Mouse (Mus musculus): ENCODE measurements around the gene Prl3d2. TPM values are rescaled to one million over a fixed set of nuclear protein-coding genes. Genes with fewer than 3 reads are reported as not detected.
"Not testable (repeated sequence)": the region's sequence is repeated elsewhere in the genome, so short reads cannot be mapped to it uniquely, and the experiment has no call there.

The Prl3d2 gene
- not detected in 2 replicates for polyA plus RNA-seq (2014; fragmentation: Nextera tagmentation; extraction: Ambion mirVana)

- not testable (repeated sequence) for H3K27ac ChIP-seq; H3K9ac ChIP-seq; DNase-seq (ENCODE audit: low spot score); H3K9me3 ChIP-seq (ENCODE audit: control insufficient read depth, low read length); H3K4me2 ChIP-seq (replicated peaks); H3K4me3 ChIP-seq (replicated peaks; ENCODE audit: low read length); H3K27me3 ChIP-seq (ENCODE audit: control insufficient read depth, insufficient read depth, low read length); ATAC-seq (ENCODE audit: low FRiP score); H3K4me1 ChIP-seq (replicated peaks; ENCODE audit: control insufficient read depth, insufficient read depth, low read length); H3K36me3 ChIP-seq (replicated peaks; ENCODE audit: control insufficient read depth, insufficient read depth)
- 94% methylated on average over 3 of the region's 4 CpGs for WGBS
Measured at GRCm38 (mm10) chr13:27121398-27121797, at the start of gene Prl3d2. Gene Prl3d2 (plus strand): TSS chr13:27121698.

DNA sequence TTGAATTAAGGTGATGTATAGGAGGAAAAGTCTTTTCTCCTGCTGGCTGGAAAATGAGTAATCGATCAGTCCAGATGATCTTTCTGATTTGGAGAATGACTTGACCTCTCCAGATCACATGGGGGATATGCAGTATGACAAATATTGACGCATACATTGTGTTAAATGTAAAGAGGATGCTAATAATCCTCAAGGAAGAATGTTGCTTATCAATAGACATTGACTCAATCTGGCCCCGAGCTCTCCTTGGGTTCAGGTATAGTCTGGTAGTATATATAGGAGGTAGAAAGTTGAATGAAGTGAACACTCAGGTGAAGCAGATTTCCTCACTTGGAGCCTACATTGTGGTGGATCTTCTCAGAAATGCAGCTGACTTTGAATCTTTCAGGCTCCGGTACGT, 27.6 kb upstream of the Prl3d2 start, which contains the start of gene Prl3d1:
Gene Prl3d1, plus strand, starts transcription at position 301 of the 400 bp plus-strand sequence.
- not testable (repeated sequence) for DNase-seq (ENCODE audit: low spot score); H3K9me3 ChIP-seq (ENCODE audit: control insufficient read depth, low read length)
- WGBS = 93% methylated on average over 5 of the region's 5 CpGs

GRCm38 (mm10) chr13:27148264-27148663, 26.8 kb downstream of the Prl3d2 start:
- no peaks in the 10 kb centered on the region for H3K27me3 ChIP-seq (ENCODE audit: control insufficient read depth, insufficient read depth, low read length)
- H3K4me3 ChIP-seq (replicated peaks; ENCODE audit: low read length) = no peak overlapping the region
- no peaks in the 10 kb centered on the region for H3K36me3 ChIP-seq (replicated peaks; ENCODE audit: control insufficient read depth, insufficient read depth)
- DNase-seq (ENCODE audit: low spot score) (no peak), ATAC-seq (ENCODE audit: low FRiP score) (no peak)
- H3K27ac ChIP-seq = no peak overlapping the region
- H3K4me2 ChIP-seq (replicated peaks) = no peak overlapping the region
- H3K9me3 ChIP-seq (ENCODE audit: control insufficient read depth, low read length) = no peaks in the 10 kb centered on the region
- no peak overlapping the region for H3K9ac ChIP-seq
- H3K4me1 ChIP-seq (replicated peaks; ENCODE audit: control insufficient read depth, insufficient read depth, low read length) = no peaks in the 10 kb centered on the region
- WGBS = 75% methylated on average over 1 of the region's 1 CpGs

More for the DNA sequence above, 27.6 kb upstream of the Prl3d2 start, which contains the start of gene Prl3d1:
- not testable (repeated sequence) for H3K9ac ChIP-seq; H3K4me2 ChIP-seq (replicated peaks); ATAC-seq (ENCODE audit: low FRiP score); H3K27ac ChIP-seq; H3K4me3 ChIP-seq (replicated peaks; ENCODE audit: low read length); H3K36me3 ChIP-seq (replicated peaks; ENCODE audit: control insufficient read depth, insufficient read depth); H3K27me3 ChIP-seq (ENCODE audit: control insufficient read depth, insufficient read depth, low read length); H3K4me1 ChIP-seq (replicated peaks; ENCODE audit: control insufficient read depth, insufficient read depth, low read length)

- not testable (repeated sequence) for ATAC-seq (ENCODE audit: low FRiP score)
Measured at GRCm38 (mm10) chr13:27156490-27156889, 35.0 kb downstream of the Prl3d2 start, which contains the start of gene Prl3d3. Gene Prl3d3 (plus strand): TSS chr13:27156790.

More at GRCm38 (mm10) chr13:27156490-27156889, 35.0 kb downstream of the Prl3d2 start, which contains the start of gene Prl3d3:
- not testable (repeated sequence) for H3K4me2 ChIP-seq (replicated peaks); H3K9ac ChIP-seq; H3K4me3 ChIP-seq (replicated peaks; ENCODE audit: low read length); H3K36me3 ChIP-seq (replicated peaks; ENCODE audit: control insufficient read depth, insufficient read depth); DNase-seq (ENCODE audit: low spot score); H3K27me3 ChIP-seq (ENCODE audit: control insufficient read depth, insufficient read depth, low read length); H3K27ac ChIP-seq; H3K4me1 ChIP-seq (replicated peaks; ENCODE audit: control insufficient read depth, insufficient read depth, low read length); H3K9me3 ChIP-seq (ENCODE audit: control insufficient read depth, low read length)
- 95% methylated on average over 2 of the region's 3 CpGs for WGBS

Other genes with a start within 250 kb of the Prl3d2 start
- gene Prl, start 64.1 kb upstream of the Prl3d2 start, polyA plus RNA-seq (2014; fragmentation: Nextera tagmentation; extraction: Ambion mirVana) = 0.46 TPM in 1 of 2 replicates, not detected in the other
- gene Prl3d1, start 27.5 kb upstream of the Prl3d2 start, polyA plus RNA-seq (2014; fragmentation: Nextera tagmentation; extraction: Ambion mirVana) = not detected in 2 replicates
- not detected in 2 replicates for gene Prl3d3, start 35.1 kb downstream of the Prl3d2 start, polyA plus RNA-seq (2014; fragmentation: Nextera tagmentation; extraction: Ambion mirVana)
- not detected in 2 replicates for gene Prl3c1, start 75.0 kb downstream of the Prl3d2 start, polyA plus RNA-seq (2014; fragmentation: Nextera tagmentation; extraction: Ambion mirVana)
- gene Prl3b1, start 120.1 kb downstream of the Prl3d2 start, polyA plus RNA-seq (2014; fragmentation: Nextera tagmentation; extraction: Ambion mirVana) = not detected in 2 replicates
- gene Prl3a1, start 137.7 kb downstream of the Prl3d2 start, polyA plus RNA-seq (2014; fragmentation: Nextera tagmentation; extraction: Ambion mirVana) = not detected in 2 replicates
- gene Prl6a1, start 190.9 kb downstream of the Prl3d2 start, polyA plus RNA-seq (2014; fragmentation: Nextera tagmentation; extraction: Ambion mirVana) = not detected in 2 replicates
- not detected in 2 replicates for gene Prl8a2, start 224.0 kb downstream of the Prl3d2 start, polyA plus RNA-seq (2014; fragmentation: Nextera tagmentation; extraction: Ambion mirVana)